Mouse (Mus musculus) E14TG2a.4 (cell line): ENCODE data around the gene AU022751.

Experiments
- CTCF ChIP-seq: conservative IDR thresholded peaks from 2 replicates; pipeline ENCODE4 v1.5.1; 2014; ENCODE audit warnings: low read length
- NANOG ChIP-seq: IDR thresholded peaks from 2 replicates; pipeline ENCODE4 v1.6.1; 2014; ENCODE audit warnings: borderline replicate concordance, low read length, mixed read lengths
- POU5F1 ChIP-seq: IDR thresholded peaks from 2 replicates; pipeline ENCODE4 v1.6.1; 2014; ENCODE audit warnings: low read length, borderline replicate concordance

GRCm38 (mm10) chrX:6091547-6091946 lies 8.3 kb upstream of the AU022751 start:
- TF ChIP-seq CTCF (no peak), NANOG (no peak), POU5F1 (no peak)
